Mouse (Mus musculus): ENCODE measurements around the gene Ppp2r5e. TPM values are rescaled to one million over a fixed set of nuclear protein-coding genes. Genes with fewer than 3 reads are reported as not detected.

Ppp2r5e gene
- total and polyA plus RNA-seq, 3 experiments, result 9.1 to 32.9 (median 32.6) TPM

DNA sequence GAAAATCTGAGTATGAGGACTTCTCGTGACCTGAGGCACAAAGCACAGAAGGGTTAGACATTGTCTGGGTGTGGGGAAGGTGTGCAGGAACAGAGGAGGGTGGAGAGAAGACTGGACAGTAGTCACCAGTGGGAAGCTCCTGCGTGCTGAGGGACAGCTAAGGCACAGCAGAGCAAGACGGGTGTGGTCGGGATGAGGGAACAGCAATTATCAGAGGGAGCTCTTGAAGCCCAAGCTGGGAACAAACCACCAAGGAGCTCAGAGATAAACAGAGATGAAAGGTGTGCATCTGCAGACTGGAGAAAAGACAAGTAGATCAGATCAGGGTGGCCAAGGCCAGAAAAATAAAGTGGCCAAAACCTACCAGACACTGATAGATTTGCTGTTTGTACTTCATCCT is 114.0 kb downstream of the Ppp2r5e start:
- Histone ChIP-seq H3K79me2 (replicated peaks; ENCODE audit: control insufficient read depth, insufficient read depth, low read length) (peaks cover 2% of the 10 kb centered on the region; the same call in 1 of the 2 replicates), H3K4me3 (no peak overlapping the region), H3K4me1 (ENCODE audit: control insufficient read depth, insufficient read depth, low read length) (peaks cover 5% of the 10 kb centered on the region), H3K27me3 (ENCODE audit: control insufficient read depth, insufficient read depth, low read length) (no peaks in the 10 kb centered on the region), H3K27ac (no peak overlapping the region), H3K36me3 (ENCODE audit: control insufficient read depth, insufficient read depth, low read length) (peaks cover 12% of the 10 kb centered on the region), H3K9ac (ENCODE audit: low read depth, low read length) (no peak overlapping the region)
- no peak for TF ChIP-seq EP300 (IDR thresholded peaks at IDR 0.05; ENCODE audit: insufficient read depth, low read depth, low read length)
- TF ChIP-seq POLR2A (IDR thresholded peaks at IDR 0.05; ENCODE audit: insufficient read depth, low read depth, low read length), result no peak
- no peak for TF ChIP-seq CTCF (IDR thresholded peaks at IDR 0.05)
- 89% methylated on average over 4 of the region's 4 CpGs for WGBS
- intact Hi-C loops (cut with DNase I), result no loop called here
- no peak for DNase-seq

- H3K4me3 ChIP-seq, result no peak overlapping the region
- DNase-seq, result no peak
- H3K27me3 ChIP-seq (ENCODE audit: control insufficient read depth, insufficient read depth, low read length), result no peaks in the 10 kb centered on the region
- intact Hi-C loops (cut with DNase I), result no loop called here
- H3K36me3 ChIP-seq (ENCODE audit: control insufficient read depth, insufficient read depth, low read length), result peaks cover 12% of the 10 kb centered on the region
- peaks cover 2% of the 10 kb centered on the region; the same call in 1 of the 2 replicates for H3K79me2 ChIP-seq (replicated peaks; ENCODE audit: control insufficient read depth, insufficient read depth, low read length)
- TF ChIP-seq CTCF (IDR thresholded peaks at IDR 0.05), result no peak
- TF ChIP-seq EP300 (IDR thresholded peaks at IDR 0.05; ENCODE audit: insufficient read depth, low read depth, low read length), result no peak
- no peak for TF ChIP-seq POLR2A (IDR thresholded peaks at IDR 0.05; ENCODE audit: insufficient read depth, low read depth, low read length)
- H3K4me1 ChIP-seq (ENCODE audit: control insufficient read depth, insufficient read depth, low read length), result peaks cover 5% of the 10 kb centered on the region
- WGBS, result 85% methylated on average over 8 of the region's 8 CpGs
- no peak overlapping the region for H3K9ac ChIP-seq (ENCODE audit: low read depth, low read length)
- H3K27ac ChIP-seq, result no peak overlapping the region
Observed at GRCm38 (mm10) chr12:75480031-75480430, 116.0 kb downstream of the Ppp2r5e start.

GRCm38 (mm10) chr12:75479375-75479898 is 116.6 kb downstream of the Ppp2r5e start:
- intact Hi-C loops (cut with DNase I), result no loop called here
- TF ChIP-seq CTCF (IDR thresholded peaks at IDR 0.05) (no peak), POLR2A (IDR thresholded peaks at IDR 0.05; ENCODE audit: insufficient read depth, low read depth, low read length) (no peak)
- H3K4me1 ChIP-seq (ENCODE audit: control insufficient read depth, insufficient read depth, low read length), result peaks cover 5% of the 10 kb centered on the region
- DNase-seq, result no peak
- no peak overlapping the region for H3K4me3 ChIP-seq
- H3K9ac ChIP-seq (ENCODE audit: low read depth, low read length), result no peak overlapping the region
- H3K27me3 ChIP-seq (ENCODE audit: control insufficient read depth, insufficient read depth, low read length), result no peaks in the 10 kb centered on the region
- H3K27ac ChIP-seq, result no peak overlapping the region
- peaks cover 12% of the 10 kb centered on the region for H3K36me3 ChIP-seq (ENCODE audit: control insufficient read depth, insufficient read depth, low read length)
- H3K79me2 ChIP-seq (replicated peaks; ENCODE audit: control insufficient read depth, insufficient read depth, low read length), result peaks cover 2% of the 10 kb centered on the region; the same call in 1 of the 2 replicates
- 64% methylated on average over 8 of the region's 8 CpGs for WGBS

- Histone ChIP-seq H3K79me2 (replicated peaks; ENCODE audit: control insufficient read depth, insufficient read depth, low read length) (peaks cover 2% of the 10 kb centered on the region; the same call in 1 of the 2 replicates), H3K4me3 (no peak overlapping the region), H3K27me3 (ENCODE audit: control insufficient read depth, insufficient read depth, low read length) (no peaks in the 10 kb centered on the region), H3K9ac (ENCODE audit: low read depth, low read length) (no peak overlapping the region), H3K27ac (no peak overlapping the region), H3K4me1 (ENCODE audit: control insufficient read depth, insufficient read depth, low read length) (peaks cover 4% of the 10 kb centered on the region), H3K36me3 (ENCODE audit: control insufficient read depth, insufficient read depth, low read length) (peaks cover 7% of the 10 kb centered on the region)
- whole genome bisulfite sequencing, result 83% methylated on average over 3 of the region's 3 CpGs
- DNase-seq, result no peak
- TF ChIP-seq EP300 (IDR thresholded peaks at IDR 0.05; ENCODE audit: insufficient read depth, low read depth, low read length), result no peak
- TF ChIP-seq POLR2A (IDR thresholded peaks at IDR 0.05; ENCODE audit: insufficient read depth, low read depth, low read length), result no peak
- TF ChIP-seq CTCF (IDR thresholded peaks at IDR 0.05), result no peak
- intact Hi-C loops (cut with DNase I), result no loop called here
Observed at GRCm38 (mm10) chr12:75478596-75478995, 117.4 kb downstream of the Ppp2r5e start.

DNA sequence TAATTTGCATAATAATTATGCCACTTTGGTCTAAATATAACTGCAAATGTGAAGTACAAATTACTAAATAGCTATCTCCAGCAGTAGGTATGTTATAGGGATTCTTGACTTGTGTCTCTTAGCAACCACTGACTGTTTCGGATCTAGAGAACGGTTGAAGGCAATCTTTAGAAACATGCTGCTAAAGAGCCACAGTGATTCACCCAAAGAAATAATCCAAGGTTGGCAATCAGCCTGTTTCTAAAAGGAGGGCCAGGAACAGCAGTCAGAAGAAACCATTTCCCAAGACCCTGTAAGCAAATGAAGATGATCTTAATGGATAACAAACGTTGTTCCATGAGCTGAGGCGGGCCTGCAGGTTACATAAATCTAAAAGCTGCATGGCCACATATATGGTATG is 117.9 kb downstream of the Ppp2r5e start:
- no peak overlapping the region for H3K27ac ChIP-seq
- peaks cover 7% of the 10 kb centered on the region for H3K36me3 ChIP-seq (ENCODE audit: control insufficient read depth, insufficient read depth, low read length)
- peaks cover 2% of the 10 kb centered on the region; the same call in 1 of the 2 replicates for H3K79me2 ChIP-seq (replicated peaks; ENCODE audit: control insufficient read depth, insufficient read depth, low read length)
- peaks cover 4% of the 10 kb centered on the region for H3K4me1 ChIP-seq (ENCODE audit: control insufficient read depth, insufficient read depth, low read length)
- H3K4me3 ChIP-seq, result no peak overlapping the region
- TF ChIP-seq CTCF (IDR thresholded peaks at IDR 0.05), result no peak
- intact Hi-C loops (cut with DNase I), result no loop called here
- 66% methylated on average over 4 of the region's 4 CpGs for WGBS
- DNase-seq, result no peak
- no peaks in the 10 kb centered on the region for H3K27me3 ChIP-seq (ENCODE audit: control insufficient read depth, insufficient read depth, low read length)
- H3K9ac ChIP-seq (ENCODE audit: low read depth, low read length), result no peak overlapping the region

GRCm38 (mm10) chr12:75473021-75473420 is 123.0 kb downstream of the Ppp2r5e start:
- Histone ChIP-seq H3K27ac (no peak overlapping the region), H3K27me3 (ENCODE audit: control insufficient read depth, insufficient read depth, low read length) (no peaks in the 10 kb centered on the region), H3K4me3 (no peak overlapping the region), H3K9ac (ENCODE audit: low read depth, low read length) (no peak overlapping the region), H3K4me1 (ENCODE audit: control insufficient read depth, insufficient read depth, low read length) (no peaks in the 10 kb centered on the region; the same call in 1 of the 2 replicates), H3K79me2 (replicated peaks; ENCODE audit: control insufficient read depth, insufficient read depth, low read length) (no peaks in the 10 kb centered on the region), H3K36me3 (ENCODE audit: control insufficient read depth, insufficient read depth, low read length) (peaks cover 4% of the 10 kb centered on the region; the same call in 1 of the 2 replicates)
- 95% methylated on average over 2 of the region's 2 CpGs for WGBS
- TF ChIP-seq POLR2A (IDR thresholded peaks at IDR 0.05; ENCODE audit: insufficient read depth, low read depth, low read length) (no peak), EP300 (IDR thresholded peaks at IDR 0.05; ENCODE audit: insufficient read depth, low read depth, low read length) (no peak), CTCF (IDR thresholded peaks at IDR 0.05) (no peak)
- intact Hi-C loops (cut with DNase I), result no loop called here
- no peak for DNase-seq
